Mouse (Mus musculus) ES-Bruce4 (cell line): ENCODE data around the gene Mcf2l.

Experiments used
- CTCF ChIP-seq: IDR thresholded peaks from one replicate; pipeline ENCODE4 v1.8.1; 2011; ENCODE audit warnings: low read depth, low read length
- POLR2A ChIP-seq: IDR thresholded peaks from one replicate; pipeline ENCODE4 v1.8.1; 2011; ENCODE audit warnings: low read length; ENCODE audit not compliant: insufficient read depth

DNA sequence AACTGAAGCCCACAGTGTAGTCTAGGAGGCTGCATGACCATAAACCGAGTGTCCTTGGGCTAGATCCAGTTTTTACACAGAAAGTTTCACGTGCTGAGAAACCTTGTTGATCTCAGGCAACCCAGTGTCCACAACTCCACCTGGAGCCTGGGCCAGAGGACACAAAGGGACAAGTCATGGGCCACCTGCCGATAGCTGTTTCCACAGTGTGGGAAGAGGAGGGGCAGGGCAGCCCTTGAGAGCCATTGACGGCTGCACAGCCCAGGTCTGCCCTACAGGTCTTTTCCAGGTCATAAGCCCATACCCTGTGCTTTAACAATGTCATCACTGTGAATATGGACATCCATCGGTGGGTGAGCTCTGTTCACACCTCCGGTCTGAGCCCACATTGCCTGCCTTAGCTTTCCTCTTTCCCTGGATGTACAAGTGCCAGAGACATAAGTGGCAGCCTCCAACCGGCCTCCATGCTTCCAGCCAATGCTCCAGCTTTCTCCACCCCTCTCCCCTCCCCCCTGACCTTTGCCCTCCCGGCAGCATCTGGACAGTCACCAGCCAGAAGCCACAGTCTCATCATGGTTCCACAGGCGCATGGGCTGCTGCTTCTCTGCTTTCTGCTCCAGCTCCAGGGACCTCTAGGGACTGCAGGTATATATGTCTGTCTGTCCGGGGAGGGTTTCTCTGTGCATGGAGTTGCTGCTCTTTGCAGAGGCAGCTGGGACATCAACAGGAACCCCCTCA lies 152.1 kb downstream of the Mcf2l start, which contains the start of gene F7:
- TF ChIP-seq POLR2A (no peak), CTCF (no peak)
